ENCODE assay signal across 11 mouse cellular contexts in genomic region chr17:80471056-80471802, GRCm38 (mm10). TPM values are rescaled to one million over a fixed set of nuclear protein-coding genes. Genes with fewer than 3 reads are reported as not detected.
DNase-seq lines count a peak whose midpoint lies in the region; ATAC-seq and TF ChIP-seq lines count a peak whose summit lies in the region.
"Had no signal": no experiment of that assay in that cellular context is flagged by ENCODE, and none has a peak within 500 bp of the region (broad histone marks: within the 10 kb centered on the region; RNA-seq: fewer than 3 reads in every experiment).

No protein-coding gene starts in this region.

- H3K9ac ChIP-seq in lung, embryonic 14.5 days: no peak overlapping the region
- peak overlapping the region; percentile 35; the same call in 1 of the 2 replicates for H3K9ac ChIP-seq in hindbrain, embryonic 12.5 days
- H3K9ac ChIP-seq in stomach, embryonic 14.5 days (replicated peaks; ENCODE audit: low read depth, low read length): no peak overlapping the region

- WGBS in lung, embryonic 14.5 days: 39% methylated on average over 8 of the region's 8 CpGs
- 38% methylated on average over 8 of the region's 8 CpGs for WGBS in hindbrain, embryonic 12.5 days
- 43% methylated on average over 8 of the region's 8 CpGs for WGBS in stomach, embryonic 14.5 days

- no peaks in the 10 kb centered on the region for H3K4me1 ChIP-seq in lung, embryonic 14.5 days (ENCODE audit: insufficient read depth)
- peaks cover 8% of the 10 kb centered on the region for H3K4me1 ChIP-seq in hindbrain, embryonic 12.5 days
- peaks cover 5% of the 10 kb centered on the region; the same call in 1 of the 2 replicates for H3K4me1 ChIP-seq in stomach, embryonic 14.5 days (ENCODE audit: control insufficient read depth, insufficient read depth, low read length)

- no peak overlapping the region for H3K4me2 ChIP-seq in lung, embryonic 14.5 days
- H3K4me2 ChIP-seq in hindbrain, embryonic 12.5 days (replicated peaks): peak overlapping the region; percentile 13; the same call in 1 of the 2 replicates
- no peak overlapping the region for H3K4me2 ChIP-seq in stomach, embryonic 14.5 days (replicated peaks; ENCODE audit: low read depth, low read length)

- H3K9me3 ChIP-seq in lung, embryonic 14.5 days (ENCODE audit: low read depth, low read length): no peaks in the 10 kb centered on the region
- no peaks in the 10 kb centered on the region for H3K9me3 ChIP-seq in hindbrain, embryonic 12.5 days (replicated peaks)
- H3K9me3 ChIP-seq in stomach, embryonic 14.5 days (ENCODE audit: control insufficient read depth, low read depth, low read length): no peaks in the 10 kb centered on the region

- no peak overlapping the region for H3K4me3 ChIP-seq in lung, embryonic 14.5 days (ENCODE audit: low read depth, low read length)
- H3K4me3 ChIP-seq in hindbrain, embryonic 12.5 days: no peak overlapping the region
- no peak overlapping the region for H3K4me3 ChIP-seq in stomach, embryonic 14.5 days (ENCODE audit: low read depth, low read length)
- H3K4me3 ChIP-seq: heart, adult 2 months had no signal

- ATAC-seq in lung, embryonic 14.5 days (ENCODE audit: insufficient read depth): peak; percentile 44; the same call in 1 of the 2 replicates
- ATAC-seq in hindbrain, embryonic 12.5 days (ENCODE audit: low FRiP score): peak; percentile 72; the same call in 1 of the 2 replicates
- no peak for ATAC-seq in stomach, embryonic 14.5 days (ENCODE audit: insufficient number of reproducible peaks, insufficient read depth, low FRiP score, low read depth)

- no peaks in the 10 kb centered on the region for H3K27me3 ChIP-seq in lung, embryonic 14.5 days (ENCODE audit: insufficient read depth, low read length)
- H3K27me3 ChIP-seq in hindbrain, embryonic 12.5 days: no peaks in the 10 kb centered on the region
- H3K27me3 ChIP-seq in stomach, embryonic 14.5 days (ENCODE audit: control insufficient read depth, insufficient read depth, low read length): no peaks in the 10 kb centered on the region

- no peaks in the 10 kb centered on the region for H3K36me3 ChIP-seq in lung, embryonic 14.5 days (ENCODE audit: insufficient read depth)
- H3K36me3 ChIP-seq in hindbrain, embryonic 12.5 days: no peaks in the 10 kb centered on the region
- H3K36me3 ChIP-seq in stomach, embryonic 14.5 days (ENCODE audit: control insufficient read depth, insufficient read depth, low read length): no peaks in the 10 kb centered on the region

- H3K27ac ChIP-seq in lung, embryonic 14.5 days (ENCODE audit: low read depth): no peak overlapping the region
- peak overlapping the region; percentile 46 for H3K27ac ChIP-seq in hindbrain, embryonic 12.5 days
- H3K27ac ChIP-seq in stomach, embryonic 14.5 days (ENCODE audit: low read length): peak overlapping the region; percentile 15; the same call in 1 of the 2 replicates
- H3K27ac ChIP-seq: heart, adult 2 months had no signal

- peak; percentile 14 for DNase-seq in gastrocnemius, postnatal 14 days
- no peak for DNase-seq in gastrocnemius, adult 8-10 months (ENCODE audit: low spot score in 2 of 2)
- no peak for DNase-seq in lung, embryonic 14.5 days
- no peak for DNase-seq in lung, postnatal 25 days (ENCODE audit: low spot score)
- no peak for DNase-seq in lung, adult 18-20 months
- no peak for DNase-seq in heart, adult 8-10 months (ENCODE audit: low spot score)
- DNase-seq: cerebellum, postnatal 14 days; heart, adult 2 months; layer of hippocampus, postnatal 36 days had no signal

- TF ChIP-seq CTCF in lung, embryonic 14.5 days (IDR thresholded peaks at IDR 0.05; ENCODE audit: low read depth): no peak

- intact Hi-C loops in gastrocnemius, postnatal 14 days (cut with DNase I; ENCODE audit: low total_unique reads): no loop called here

RNA-seq across cellular contexts. Expression of gene Sos1, which starts 9.0 kb away (rescaled TPM):
- 10 to 100 TPM; 11.7 to 13.5 TPM for total RNA-seq in gastrocnemius, postnatal 14 days (2021)
- 10 to 100 TPM; 13.2 to 16.6 (median 16.0) TPM for total RNA-seq in gastrocnemius, adult 8-10 months (2022)
- 8.5 and 8.7 TPM in 2 replicates for polyA plus RNA-seq in lung, embryonic 14.5 days (2014; fragmentation: Nextera tagmentation; extraction: Ambion mirVana)
- polyA plus RNA-seq in hindbrain, embryonic 12.5 days (2016; fragmentation: Nextera tagmentation; extraction: Ambion mirVana): 9.7 and 10.2 TPM in 2 replicates
- polyA plus RNA-seq in stomach, embryonic 14.5 days (2014; fragmentation: Nextera tagmentation; extraction: Ambion mirVana): 8.1 and 9.3 TPM in 2 replicates
- 10 to 100 TPM; 10.6 to 13.2 (median 12.2) TPM for total RNA-seq in heart, adult 8-10 months (2022)
